Mouse (Mus musculus): Measurements from ENCODE around the gene Pgam2.

DNA sequence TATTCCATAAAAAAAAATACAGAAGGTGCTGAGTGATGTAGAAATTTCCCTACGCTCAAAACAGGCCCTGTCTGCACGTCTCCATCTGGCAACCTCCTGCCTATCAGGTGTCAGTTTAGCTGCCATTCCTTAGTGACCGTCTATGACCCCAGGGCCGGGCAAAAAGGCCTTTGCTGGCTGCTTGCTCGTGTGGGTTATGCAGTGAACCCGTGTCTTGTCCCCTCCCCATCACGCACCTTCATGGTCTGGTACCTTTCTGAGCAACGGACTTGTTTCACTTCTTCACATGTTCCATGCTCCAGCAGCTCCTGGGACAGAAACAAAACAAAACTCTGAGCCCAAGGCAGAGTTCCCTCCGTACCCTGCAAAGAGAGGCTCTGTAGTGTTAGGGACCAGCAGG is 31.0 kb upstream of the Pgam2 start:
- TF ChIP-seq POLR2A (IDR thresholded peaks at IDR 0.05; ENCODE audit: insufficient read depth, low read length) (no peak), CTCF (IDR thresholded peaks at IDR 0.05; ENCODE audit: low read depth, low read length) (no peak), EP300 (IDR thresholded peaks at IDR 0.05; ENCODE audit: insufficient read depth, low read depth, low read length) (no peak)

Data from ES-Bruce4 (cell line).